Mouse (Mus musculus) liver, adult 2 months (tissue): Measurements from ENCODE around the gene Med9. TPM values are rescaled to one million over a fixed set of nuclear protein-coding genes. Genes with fewer than 3 reads are reported as not detected.

ENCODE experiments used
- DNase-seq: peaks from one replicate; pipeline ENCODE4 v3.0.0-alpha.2; 2011; ENCODE audit warnings: low read depth, low spot score; ENCODE audit errors: extremely low read depth
- H3K27ac ChIP-seq: fragments of 200-500 bp; replicated peaks from 2 replicates; pipeline ENCODE4 v1.5.1; 2012; ENCODE audit warnings: low read depth, mild to moderate bottlenecking, control low read depth, inconsistent platforms, low read length; ENCODE audit not compliant: insufficient read depth
- H3K27me3 ChIP-seq: fragments of 200-500 bp; 2 replicates; pipeline ENCODE4 v1.6.1; 2012; ENCODE audit warnings: mild to moderate bottlenecking, moderate library complexity, low read length, inconsistent platforms; ENCODE audit not compliant: control insufficient read depth, insufficient read depth
- H3K36me3 ChIP-seq: fragments of 200-500 bp; 2 replicates; pipeline ENCODE4 v1.6.1; 2012; ENCODE audit warnings: low read length, inconsistent platforms; ENCODE audit not compliant: control insufficient read depth, insufficient read depth
- H3K4me1 ChIP-seq: fragments of 200-500 bp; 2 replicates; pipeline ENCODE4 v1.6.1; 2011; ENCODE audit warnings: low read length; ENCODE audit not compliant: control insufficient read depth, insufficient read depth
- H3K4me3 ChIP-seq: fragments of 200-500 bp; 2 replicates; pipeline ENCODE4 v1.5.1; 2011; ENCODE audit warnings: low read depth, mild to moderate bottlenecking, control low read depth, low read length, moderate library complexity; ENCODE audit not compliant: insufficient read depth
- H3K79me2 ChIP-seq: fragments of 200-500 bp; 2 replicates; pipeline ENCODE4 v1.6.1; 2012; ENCODE audit warnings: inconsistent platforms, mild to moderate bottlenecking, low read length, moderate library complexity; ENCODE audit not compliant: control insufficient read depth, insufficient read depth
- H3K9ac ChIP-seq: fragments of 200-500 bp; 2 replicates; pipeline ENCODE4 v1.6.1; 2012; ENCODE audit warnings: low read depth, mild to moderate bottlenecking, control low read depth, inconsistent platforms, low read length
- CTCF ChIP-seq: fragments of 200-500 bp; IDR thresholded peaks from 2 replicates; pipeline ENCODE4 v1.5.1; 2011; ENCODE audit warnings: low read depth, low read length, control low read depth
- POLR2A ChIP-seq: fragments of 200-500 bp; IDR thresholded peaks from 2 replicates; pipeline ENCODE4 v1.6.1; 2011; ENCODE audit warnings: low read length, control low read depth; ENCODE audit not compliant: insufficient read depth; ENCODE audit errors: extremely low read depth
- WGBS: fragments of 180-500 bp; shearing (Covaris S2); methylation state at CpG from one replicate; pipeline ENCODE4 v1.1.7; 2018; 5-methylcytosine and 5-hydroxymethylcytosine counted together
- polyA plus RNA-seq: library from polyadenylated mRNA; depleted of rRNA; stranded (reverse); fragments of >200 nt; gene quantifications from 2 replicates; pipeline ENCODE4 v1.2.3, GENCODE M21; 2012
- total RNA-seq: library from RNA; depleted of rRNA; stranded (reverse); fragments of >200 nt; gene quantifications from 2 replicates; pipeline ENCODE4 v1.2.3, GENCODE M21; 2014

Gene Med9
- total and polyA plus RNA-seq, 2 experiments: 4.2 to 7.8 TPM

GRCm38 (mm10) chr11:59956749-59957148 lies 8.7 kb downstream of the Med9 start:
- Histone ChIP-seq H3K9ac (no peak overlapping the region), H3K27ac (no peak overlapping the region), H3K79me2 (peaks cover 5% of the 10 kb centered on the region; the same call in 1 of the 2 replicates), H3K4me1 (no peaks in the 10 kb centered on the region; the same call in 1 of the 2 replicates), H3K36me3 (no peaks in the 10 kb centered on the region), H3K27me3 (no peaks in the 10 kb centered on the region), H3K4me3 (no peak overlapping the region)
- no peak for TF ChIP-seq CTCF
- TF ChIP-seq POLR2A: no peak
- no peak for DNase-seq
- WGBS: 90% methylated on average over 6 of the region's 6 CpGs

- DNase-seq: no peak
- no peak overlapping the region for H3K27ac ChIP-seq
- TF ChIP-seq CTCF (no peak), POLR2A (no peak)
- no peaks in the 10 kb centered on the region for H3K27me3 ChIP-seq
- no peaks in the 10 kb centered on the region; the same call in 1 of the 2 replicates for H3K4me1 ChIP-seq
- no peaks in the 10 kb centered on the region for H3K36me3 ChIP-seq
- WGBS: 69% methylated on average over 4 of the region's 4 CpGs
- no peaks in the 10 kb centered on the region for H3K79me2 ChIP-seq
- H3K4me3 ChIP-seq: no peak overlapping the region
- H3K9ac ChIP-seq: no peak overlapping the region
These were observed 11.4 kb downstream of the Med9 start for GRCm38 (mm10) chr11:59959453-59959852.

GRCm38 (mm10) chr11:59960476-59961337 lies 12.7 kb downstream of the Med9 start:
- Histone ChIP-seq H3K27ac (no peak overlapping the region), H3K36me3 (no peaks in the 10 kb centered on the region)

GRCm38 (mm10) chr11:59961338-59961875 lies 13.4 kb downstream of the Med9 start:
- DNase-seq: no peak
- H3K9ac ChIP-seq: no peak overlapping the region
- no peaks in the 10 kb centered on the region for H3K27me3 ChIP-seq
- no peaks in the 10 kb centered on the region for H3K36me3 ChIP-seq
- H3K4me3 ChIP-seq: no peak overlapping the region
- TF ChIP-seq POLR2A (no peak), CTCF (no peak)
- 90% methylated on average over 9 of the region's 9 CpGs for WGBS
- H3K27ac ChIP-seq: no peak overlapping the region
- H3K4me1 ChIP-seq: no peaks in the 10 kb centered on the region; the same call in 1 of the 2 replicates
- H3K79me2 ChIP-seq: no peaks in the 10 kb centered on the region

More at GRCm38 (mm10) chr11:59960476-59961337, 12.7 kb downstream of the Med9 start:
- TF ChIP-seq CTCF: no peak
- no peak for TF ChIP-seq POLR2A
- Histone ChIP-seq H3K4me3 (no peak overlapping the region), H3K27me3 (no peaks in the 10 kb centered on the region), H3K79me2 (no peaks in the 10 kb centered on the region), H3K4me1 (no peaks in the 10 kb centered on the region; the same call in 1 of the 2 replicates), H3K9ac (no peak overlapping the region)
- WGBS: 92% methylated on average over 20 of the region's 20 CpGs
- DNase-seq: no peak

- no peak overlapping the region for H3K9ac ChIP-seq
- no peaks in the 10 kb centered on the region; the same call in 1 of the 2 replicates for H3K4me1 ChIP-seq
- no peaks in the 10 kb centered on the region for H3K36me3 ChIP-seq
- no peaks in the 10 kb centered on the region for H3K79me2 ChIP-seq
- WGBS: 93% methylated on average over 3 of the region's 3 CpGs
- H3K27me3 ChIP-seq: no peaks in the 10 kb centered on the region
- no peak overlapping the region for H3K27ac ChIP-seq
- no peak overlapping the region for H3K4me3 ChIP-seq
- no peak for DNase-seq
- TF ChIP-seq CTCF: no peak
- TF ChIP-seq POLR2A: no peak
These were observed 14.6 kb downstream of the Med9 start for GRCm38 (mm10) chr11:59962590-59962989.
